Mouse (Mus musculus): ENCODE results near the gene Myom3.

The Myom3 gene

DNA sequence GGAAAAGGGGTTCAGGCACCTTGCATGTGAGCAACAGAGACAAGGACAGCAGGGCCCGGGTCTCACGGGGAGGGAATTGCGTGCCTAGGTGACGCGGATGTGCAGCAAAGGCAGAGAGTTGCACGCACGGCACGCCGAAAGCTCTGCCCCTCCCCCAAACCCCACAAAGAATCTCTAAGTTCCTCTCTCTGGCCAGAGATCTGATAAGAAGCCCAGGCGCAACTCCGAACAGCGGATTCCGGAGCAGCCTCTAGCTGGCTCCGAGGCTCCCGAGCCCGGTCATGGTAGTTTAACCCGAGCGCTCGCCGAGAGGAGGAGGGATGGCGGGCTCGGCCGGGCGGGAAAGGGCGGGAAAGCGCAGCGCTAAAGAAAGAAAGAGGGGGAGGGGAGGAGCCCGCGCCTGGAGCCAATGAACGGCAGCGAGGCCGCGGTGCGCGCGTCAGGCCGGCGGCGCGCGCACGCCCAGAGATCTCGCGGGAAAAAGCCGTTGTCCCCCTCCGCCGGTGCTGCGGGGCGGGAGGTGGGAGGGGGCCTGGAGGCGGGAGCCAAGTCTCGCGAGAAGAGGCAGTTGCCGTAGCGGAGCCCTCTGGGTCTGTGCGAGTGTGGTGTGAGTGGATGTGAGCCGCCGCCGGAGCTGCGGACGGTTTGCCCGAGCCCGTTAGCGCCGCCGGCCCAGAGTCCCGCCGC, 96.2 kb downstream of the Myom3 start, which contains the start of gene Srsf10:
Gene Srsf10 (plus strand): TSS at position 212 of the 687 bp plus-strand sequence.
- DNase-seq (ENCODE audit: low read depth, low spot score), result peak; percentile 99

DNA sequence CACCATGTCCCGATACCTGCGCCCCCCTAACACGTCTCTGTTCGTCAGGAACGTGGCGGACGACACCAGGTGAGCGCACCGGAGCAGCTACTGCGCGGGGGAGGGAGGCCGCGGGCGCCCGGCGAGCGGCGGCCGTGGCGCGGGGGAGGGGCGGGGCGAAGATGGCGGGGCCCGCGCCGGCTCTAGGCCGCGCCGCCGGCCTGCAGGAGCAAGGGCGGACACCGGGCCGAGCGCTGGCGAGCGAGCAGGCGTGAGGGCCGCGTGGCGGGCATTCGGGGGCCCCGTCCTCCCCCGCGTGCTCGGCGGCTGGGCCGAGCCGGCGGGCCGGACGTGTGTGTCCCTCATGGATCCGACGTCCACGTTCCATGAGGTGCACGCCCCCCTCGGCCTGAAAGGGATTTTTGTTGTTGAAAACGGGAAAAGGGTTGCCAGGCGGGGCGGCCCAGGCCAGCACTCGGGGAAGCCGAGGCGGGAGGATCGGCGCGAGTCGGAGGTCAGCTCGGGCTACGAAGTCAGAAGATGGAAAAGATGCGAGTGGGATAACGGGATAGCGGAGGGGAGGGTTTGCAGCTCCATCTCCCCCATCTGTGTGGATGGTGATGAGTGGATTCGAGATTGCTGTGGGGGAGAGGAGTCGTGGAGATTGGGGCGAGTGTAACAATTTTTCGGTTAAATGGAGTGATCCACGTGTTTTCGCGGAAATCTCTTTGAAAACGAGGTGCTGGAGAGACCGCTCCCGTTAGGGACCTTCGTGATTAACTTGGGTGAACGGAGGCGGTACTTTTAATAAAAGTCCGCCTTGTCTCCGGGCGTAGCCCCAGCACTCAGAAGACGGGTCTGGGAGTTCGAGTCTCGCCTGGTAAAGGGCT, 96.9 kb downstream of the Myom3 start:
- DNase-seq (ENCODE audit: low read depth, low spot score), result peak; percentile 61

DNA sequence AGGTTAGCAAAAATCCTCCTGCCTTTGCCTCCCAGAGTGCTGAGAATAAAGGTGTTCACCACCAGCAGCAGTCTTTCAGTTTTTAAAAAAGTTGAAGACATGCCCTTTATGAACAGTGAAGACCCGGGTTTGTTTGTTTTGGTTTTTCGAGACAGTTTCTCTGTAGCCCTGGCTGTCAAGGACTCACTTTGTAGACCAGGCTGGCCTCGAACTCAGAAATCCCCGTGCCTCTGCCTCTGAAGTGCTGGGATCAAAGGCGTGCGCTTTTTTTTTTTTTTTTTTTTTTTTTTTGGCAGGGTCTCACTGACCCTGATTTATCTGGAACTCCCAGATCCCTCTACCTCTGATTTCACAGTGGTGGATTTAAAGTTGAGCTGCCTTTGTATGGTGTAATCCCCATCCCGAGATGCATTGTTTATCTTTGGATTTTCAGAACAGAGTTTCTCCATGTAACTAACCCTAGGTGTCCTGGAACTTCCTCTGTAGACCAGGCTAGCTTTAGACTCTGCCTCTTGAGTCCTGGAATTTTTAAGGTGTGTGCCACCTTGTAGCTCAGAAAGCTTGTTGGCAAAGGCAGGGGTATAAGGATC, 98.2 kb downstream of the Myom3 start:
- DNase-seq (ENCODE audit: low read depth, low spot score), result peak; percentile 32

Measured in A20 (cell line).